Mouse (Mus musculus): ENCODE results near the gene Ambp. TPM values are rescaled to one million over a fixed set of nuclear protein-coding genes. Genes with fewer than 3 reads are reported as not detected.

Ambp gene
- total RNA-seq, 4 experiments from 2014 or later = not detected

DNA sequence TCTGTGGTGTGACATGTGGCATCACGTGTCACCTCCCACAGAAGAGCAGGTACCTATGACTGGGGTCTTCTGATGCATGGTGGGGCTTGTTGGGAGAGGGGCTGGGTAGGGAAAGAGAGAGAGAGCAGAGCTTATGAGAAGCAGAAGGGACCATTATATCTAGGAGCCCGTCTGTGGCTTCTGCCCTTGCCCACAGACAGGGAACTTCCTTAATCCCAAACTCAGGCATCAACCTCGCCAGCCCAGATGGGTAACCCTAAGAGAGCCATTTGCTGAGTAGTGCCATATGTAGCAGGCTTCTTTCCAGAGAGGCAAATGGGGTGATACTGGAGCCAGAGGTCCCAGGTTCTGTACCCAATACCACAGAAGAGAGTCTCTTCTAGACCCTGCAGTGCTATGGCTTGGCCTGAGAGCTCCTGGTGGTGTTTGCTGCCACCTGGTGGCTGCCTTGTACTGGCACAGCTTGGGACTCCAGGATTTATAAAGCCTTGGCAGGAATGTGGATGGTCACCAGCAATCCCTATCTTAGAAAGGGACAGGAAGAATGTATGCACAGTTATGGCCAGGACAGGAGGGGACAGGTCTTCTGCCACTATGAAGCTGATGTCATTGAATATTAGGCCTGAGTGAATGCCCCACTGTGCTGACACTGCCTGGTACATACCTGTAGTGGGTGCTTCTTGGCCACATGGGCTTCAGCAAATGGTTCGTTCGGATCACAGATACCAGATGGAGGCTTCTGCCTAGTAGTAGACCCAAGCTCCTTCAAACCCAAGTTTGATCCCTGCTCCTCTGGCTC is 35.8 kb downstream of the Ambp start:
- peak; percentile 36 to 53 for DNase-seq (ENCODE audit: low spot score in 2 of 2)

DNA sequence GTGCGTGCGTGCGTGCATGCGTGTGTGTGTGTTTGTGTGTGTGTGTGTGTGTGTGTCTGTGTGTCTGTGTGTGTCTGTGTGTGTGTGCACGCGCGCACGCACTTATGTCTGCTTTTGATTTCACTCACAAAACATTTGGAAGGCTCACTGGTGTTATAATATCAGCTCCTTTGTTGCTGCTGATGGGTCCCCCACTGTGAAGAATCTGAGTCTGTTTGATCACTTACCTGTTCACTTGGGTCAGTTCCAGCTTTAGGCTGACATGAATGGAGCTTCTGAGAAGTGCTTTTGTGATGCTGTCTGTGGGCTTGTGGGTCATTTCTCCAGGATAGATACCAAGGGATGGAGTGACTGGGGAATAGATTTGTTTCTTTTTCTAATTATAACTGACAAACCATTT is 48.9 kb downstream of the Ambp start:
- DNase-seq (ENCODE audit: low spot score in 2 of 2) = no peak

DNA sequence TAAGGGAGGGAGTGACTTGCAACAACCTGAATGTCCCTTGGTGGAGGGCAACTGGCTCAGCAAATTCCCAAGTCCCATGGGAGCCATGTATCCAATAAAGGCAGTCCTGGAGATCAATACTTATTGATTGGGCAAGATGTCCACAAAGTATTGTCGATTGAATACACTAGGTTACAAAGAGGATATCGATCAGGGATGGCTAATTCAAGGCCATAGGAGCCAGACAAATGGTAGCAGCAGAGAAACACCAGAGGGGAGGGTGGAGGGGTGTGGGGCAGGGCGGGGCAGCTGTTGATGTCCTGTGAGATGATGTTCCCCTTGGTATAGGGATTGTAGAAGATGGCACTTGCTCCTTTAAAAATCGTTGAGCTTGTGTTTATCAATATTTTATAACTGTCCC is 52.6 kb downstream of the Ambp start:
- DNase-seq (ENCODE audit: low spot score in 2 of 2) = no peak

DNA sequence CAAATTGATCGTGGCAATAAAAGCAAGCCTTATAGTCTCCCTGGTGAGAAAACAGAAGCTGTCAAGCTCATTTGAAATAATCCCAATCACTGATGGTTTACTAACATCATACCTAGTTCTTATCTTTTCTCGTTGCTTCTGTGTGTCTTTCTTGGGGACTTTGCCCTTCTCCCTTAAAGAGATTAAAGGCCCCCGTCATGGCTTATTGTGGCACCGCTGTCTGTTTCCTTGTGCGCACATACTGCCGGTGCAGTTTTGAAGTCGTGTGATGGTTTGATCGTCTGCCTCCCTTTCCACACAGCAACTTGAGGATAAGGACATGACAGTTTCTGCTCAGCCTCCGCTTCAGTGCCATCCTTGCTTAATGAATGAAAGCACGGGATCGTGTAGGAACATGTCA is 54.1 kb downstream of the Ambp start:
- DNase-seq (ENCODE audit: low spot score in 2 of 2) = no peak

DNA sequence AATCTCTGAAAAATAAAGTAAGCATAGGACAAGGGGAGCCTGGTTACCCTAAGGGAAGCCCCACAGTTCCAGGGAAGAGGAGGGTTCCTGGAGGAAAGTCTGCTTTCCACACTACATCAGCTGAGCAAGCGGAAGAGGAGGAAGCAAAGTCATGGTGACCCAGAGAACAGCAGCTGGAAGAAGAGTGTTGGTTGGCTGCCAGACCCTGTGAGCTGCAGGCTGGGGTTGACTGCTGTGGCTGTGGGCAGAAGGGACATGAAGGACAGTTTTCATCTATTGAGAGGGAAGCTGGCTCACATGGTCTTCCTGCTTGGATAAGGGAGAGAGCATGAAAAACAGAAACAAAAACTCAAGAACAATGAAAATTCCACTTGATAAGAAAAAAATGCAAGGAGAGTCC is 57.0 kb downstream of the Ambp start:
- no peak for DNase-seq (ENCODE audit: low spot score in 2 of 2)

Other genes starting within 250 kb of the Ambp start
- under 1 TPM; 0.10 to 0.20 (median 0.13) TPM for gene Zfp618, start 189.2 kb downstream of the Ambp start, total RNA-seq (2022)
- gene Kif12, start 17.3 kb upstream of the Ambp start, total RNA-seq (2022) = not detected
- gene Col27a1, start 59.2 kb upstream of the Ambp start, total RNA-seq (2022) = under 1 TPM; 0.17 to 0.67 (median 0.65) TPM
- 1 to 10 TPM in 3 of 4 experiments, not detected in 1; 1.8 to 4.2 (median 2.1) TPM for gene Orm1, start 189.8 kb upstream of the Ambp start, total RNA-seq (2022)
- gene Orm3, start 201.4 kb upstream of the Ambp start, total RNA-seq (2022) = not detected
- gene Orm2, start 207.7 kb upstream of the Ambp start, total RNA-seq (2022) = 1 to 10 TPM in 1 of 4 experiments, not detected in 3; 1.3 TPM
- gene Akna, start 248.6 kb upstream of the Ambp start, total RNA-seq (2022) = 1 to 10 TPM in 2 of 4 experiments, under 1 TPM in 2; 0.68 to 1.4 (median 0.96) TPM